Mouse (Mus musculus) liver, embryonic 15.5 days (tissue): ENCODE measurements around the gene Mageb5. TPM values are rescaled to one million over a fixed set of nuclear protein-coding genes. Genes with fewer than 3 reads are reported as not detected.
"Not testable (repeated sequence)": the region's sequence is repeated elsewhere in the genome, so short reads cannot be mapped to it uniquely, and the experiment has no call there.

Experiments used
- ATAC-seq: fragments of 200-750 bp; cut with Nextera tagmentation; 2 replicates; pipeline ENCODE4 v1.8.0; 2017; ENCODE audit warnings: moderate number of reproducible peaks, mild to moderate bottlenecking, moderate library complexity; ENCODE audit not compliant: insufficient read depth
- H3K27ac ChIP-seq: fragments of 300-500 bp; sonication (generic); replicated peaks from 2 replicates; pipeline ENCODE4 v1.5.1; 2015; ENCODE audit warnings: mild to moderate bottlenecking, inconsistent platforms
- H3K27me3 ChIP-seq: fragments of 300-500 bp; sonication (generic); 2 replicates; pipeline ENCODE4 v1.6.1; 2015; ENCODE audit warnings: mild to moderate bottlenecking, inconsistent platforms
- H3K36me3 ChIP-seq: fragments of 300-500 bp; sonication (generic); replicated peaks from 2 replicates; pipeline ENCODE4 v1.6.1; 2015; ENCODE audit warnings: moderate library complexity, mild to moderate bottlenecking, inconsistent platforms
- H3K4me1 ChIP-seq: fragments of 300-500 bp; sonication (generic); replicated peaks from 2 replicates; pipeline ENCODE4 v1.6.1; 2015; ENCODE audit warnings: inconsistent platforms
- H3K4me2 ChIP-seq: fragments of 300-500 bp; sonication (generic); 2 replicates; pipeline ENCODE4 v1.6.1; 2015; ENCODE audit warnings: moderate library complexity, mild to moderate bottlenecking, inconsistent platforms
- H3K4me3 ChIP-seq: fragments of 300-500 bp; sonication (generic); replicated peaks from 2 replicates; pipeline ENCODE4 v1.5.1; 2015; ENCODE audit warnings: mild to moderate bottlenecking, inconsistent platforms
- H3K9ac ChIP-seq: fragments of 300-500 bp; sonication (generic); 2 replicates; pipeline ENCODE4 v1.6.1; 2015; ENCODE audit warnings: moderate library complexity, mild to moderate bottlenecking, inconsistent platforms
- H3K9me3 ChIP-seq: fragments of 300-500 bp; sonication (generic); replicated peaks from 2 replicates; pipeline ENCODE4 v1.6.1; 2016; ENCODE audit warnings: inconsistent platforms
- WGBS: fragments of 180-500 bp; shearing (Covaris S2); methylation state at CpG from one replicate; pipeline ENCODE4 v1.1.7; 2015; ENCODE audit warnings: mixed read lengths; ENCODE audit not compliant: insufficient replicate concordance; 5-methylcytosine and 5-hydroxymethylcytosine counted together
- polyA plus RNA-seq: library from polyadenylated mRNA; unstranded; fragments of >200 nt; fragmentation: Nextera tagmentation; extraction: Ambion mirVana; gene quantifications from 2 replicates; pipeline ENCODE4 v1.2.1, GENCODE M21; 2015

The Mageb5 gene
- polyA plus RNA-seq: not detected in 2 replicates

- H3K4me1 ChIP-seq, H3K4me3 ChIP-seq, H3K27ac ChIP-seq, H3K27me3 ChIP-seq, ATAC-seq, H3K9me3 ChIP-seq, H3K36me3 ChIP-seq, H3K4me2 ChIP-seq, H3K9ac ChIP-seq: not testable (repeated sequence)
- 52% methylated on average over 1 of the region's 1 CpGs for WGBS
These were observed at the start of gene Mageb5 for GRCm38 (mm10) chrX:91782918-91783317. Mageb5 (minus strand) TSS chrX:91783018.

GRCm38 (mm10) chrX:91759591-91760226, 23.1 kb downstream of the Mageb5 start:
- not testable (repeated sequence) for ATAC-seq, H3K36me3 ChIP-seq, H3K4me2 ChIP-seq, H3K9me3 ChIP-seq, H3K9ac ChIP-seq, H3K27me3 ChIP-seq, H3K4me3 ChIP-seq, H3K4me1 ChIP-seq, H3K27ac ChIP-seq
- no CpG with 5 or more reads among the region's 1 CpGs for WGBS

Other genes starting within 250 kb of the Mageb5 start
- not detected in 2 replicates for gene 1700084M14Rik, start 207.1 kb downstream of the Mageb5 start, polyA plus RNA-seq
- gene Gm14781, start 150.8 kb downstream of the Mageb5 start, polyA plus RNA-seq: not detected in 2 replicates
- gene Mageb1, start 233.3 kb upstream of the Mageb5 start, polyA plus RNA-seq: not detected in 2 replicates